Mouse (Mus musculus) lung, embryonic 15.5 days (tissue): ENCODE measurements around the gene Olfr654. TPM values are rescaled to one million over a fixed set of nuclear protein-coding genes. Genes with fewer than 3 reads are reported as not detected.

Source experiments
- ATAC-seq: fragments of 200-750 bp; cut with Nextera tagmentation; 2 replicates; pipeline ENCODE4 v1.8.0; 2017; ENCODE audit warnings: moderate number of reproducible peaks, borderline replicate concordance; ENCODE audit not compliant: low FRiP score, low TSS enrichment; ENCODE audit errors: extremely low read depth
- H3K27ac ChIP-seq: fragments of 300-500 bp; sonication (generic); 2 replicates; pipeline ENCODE4 v1.5.1; 2015; ENCODE audit warnings: moderate library complexity, mild to moderate bottlenecking, inconsistent platforms
- H3K27me3 ChIP-seq: fragments of 300-500 bp; sonication (generic); 2 replicates; pipeline ENCODE4 v1.6.1; 2015; ENCODE audit warnings: inconsistent platforms
- H3K36me3 ChIP-seq: fragments of 300-500 bp; sonication (generic); 2 replicates; pipeline ENCODE4 v1.6.1; 2015; ENCODE audit warnings: inconsistent platforms
- H3K4me1 ChIP-seq: fragments of 300-500 bp; sonication (generic); 2 replicates; pipeline ENCODE4 v1.6.1; 2015; ENCODE audit warnings: inconsistent platforms
- H3K4me2 ChIP-seq: fragments of 300-500 bp; sonication (generic); 2 replicates; pipeline ENCODE4 v1.6.1; 2015; ENCODE audit warnings: inconsistent platforms, mild to moderate bottlenecking, moderate library complexity
- H3K4me3 ChIP-seq: fragments of 300-500 bp; sonication (generic); 2 replicates; pipeline ENCODE4 v1.5.1; 2015; ENCODE audit warnings: mild to moderate bottlenecking, inconsistent platforms
- H3K9ac ChIP-seq: fragments of 300-500 bp; sonication (generic); 2 replicates; pipeline ENCODE4 v1.6.1; 2015; ENCODE audit warnings: inconsistent platforms
- H3K9me3 ChIP-seq: fragments of 300-500 bp; sonication (generic); 2 replicates; pipeline ENCODE4 v1.6.1; 2016; ENCODE audit warnings: inconsistent platforms
- WGBS: fragments of 180-500 bp; shearing (Covaris S2); methylation state at CpG from one replicate; pipeline ENCODE4 v1.1.7; 2015; 5-methylcytosine and 5-hydroxymethylcytosine counted together
- polyA plus RNA-seq: library from polyadenylated mRNA; unstranded; fragments of >200 nt; fragmentation: Nextera tagmentation; extraction: Ambion mirVana; gene quantifications from 2 replicates; pipeline ENCODE4 v1.2.1, GENCODE M21; 2015

Olfr654 gene
- not detected in 2 replicates for polyA plus RNA-seq

DNA sequence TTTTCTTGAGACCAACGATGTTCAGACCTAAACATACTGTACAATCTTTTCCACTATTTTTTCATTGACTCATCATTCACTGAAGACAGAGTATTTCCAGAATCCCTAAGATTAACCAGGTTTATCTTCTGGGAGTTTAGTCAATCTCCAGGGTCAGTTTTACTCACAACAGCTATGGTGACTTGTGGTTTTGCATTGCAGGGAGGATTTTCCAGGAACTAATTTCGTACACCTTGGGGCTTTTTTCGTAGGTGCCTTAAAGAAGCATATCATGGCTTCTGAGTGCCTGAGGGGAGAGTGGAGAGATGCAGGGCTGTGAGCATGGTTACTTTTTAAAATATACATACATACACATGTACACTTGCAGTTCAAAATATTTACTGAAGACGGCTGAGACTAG is at the start of gene Olfr654:
Olfr654 (plus strand) TSS at position 301 of the 400 bp plus-strand sequence.
- no peaks in the 10 kb centered on the region for H3K27me3 ChIP-seq
- no peak within 1 kb of the TSS for H3K4me3 ChIP-seq
- no peaks in the 10 kb centered on the region for H3K4me1 ChIP-seq
- no peak within 1 kb of the TSS for H3K27ac ChIP-seq
- 77% methylated on average over 4 of the region's 4 CpGs for WGBS
- no peaks in the 10 kb centered on the region for H3K36me3 ChIP-seq
- no peaks in the 10 kb centered on the region for H3K9me3 ChIP-seq
- H3K4me2 ChIP-seq, result no peak within 1 kb of the TSS
- no peak within 1 kb of the TSS for H3K9ac ChIP-seq
- no peak for ATAC-seq

DNA sequence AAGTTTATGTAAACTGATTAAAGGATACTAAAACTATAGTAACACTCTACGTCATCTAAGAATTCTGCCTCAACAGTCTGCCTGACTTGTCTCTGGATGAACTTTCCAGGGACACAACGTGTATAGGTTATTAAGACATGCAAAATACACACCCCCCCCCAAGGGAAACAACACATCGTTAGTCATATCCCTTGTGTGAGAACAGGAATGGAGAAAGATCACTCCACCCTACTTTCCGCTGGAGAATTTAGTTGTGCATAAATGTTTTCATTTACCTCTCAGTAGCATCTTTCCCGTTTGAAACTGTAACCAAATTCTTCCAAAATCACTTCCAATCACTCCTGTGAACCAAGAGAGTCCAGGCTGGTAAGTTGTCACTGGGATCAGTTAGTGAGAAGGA is 37.0 kb upstream of the Olfr654 start, which contains the start of gene Olfr651:
Olfr651 (plus strand) TSS at position 301 of the 400 bp plus-strand sequence.
- no peaks in the 10 kb centered on the region for H3K36me3 ChIP-seq
- WGBS, result 59% methylated on average over 5 of the region's 5 CpGs
- no peak within 1 kb of the TSS for H3K4me3 ChIP-seq
- H3K4me2 ChIP-seq, result no peak within 1 kb of the TSS
- no peaks in the 10 kb centered on the region for H3K9me3 ChIP-seq
- no peak within 1 kb of the TSS for H3K9ac ChIP-seq
- H3K4me1 ChIP-seq, result no peaks in the 10 kb centered on the region
- no peak for ATAC-seq
- H3K27ac ChIP-seq, result no peak within 1 kb of the TSS
- no peaks in the 10 kb centered on the region for H3K27me3 ChIP-seq

DNA sequence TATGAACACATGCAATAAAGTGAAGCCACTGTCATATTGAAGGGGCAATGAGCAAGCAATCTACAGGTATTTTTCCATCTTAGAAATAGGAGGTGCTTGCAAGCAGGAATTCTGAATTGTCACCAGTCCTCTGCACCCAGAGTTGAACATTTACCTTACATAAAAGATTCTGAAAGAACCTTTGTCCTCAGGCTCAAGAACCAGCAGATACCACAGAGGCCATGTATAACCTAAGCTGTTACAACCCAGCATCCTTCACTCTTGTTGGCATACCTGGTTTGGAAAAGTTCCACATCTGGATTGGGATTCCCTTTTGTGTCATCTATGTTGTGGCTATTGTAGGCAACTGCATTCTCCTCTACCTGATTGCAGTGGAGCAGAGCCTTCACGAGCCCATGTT is 34.1 kb upstream of the Olfr654 start:
- no peak overlapping the region for H3K4me2 ChIP-seq
- 56% methylated on average over 1 of the region's 1 CpGs for WGBS
- no peak overlapping the region for H3K9ac ChIP-seq
- H3K27ac ChIP-seq, result no peak overlapping the region
- no peak overlapping the region for H3K4me3 ChIP-seq
- no peaks in the 10 kb centered on the region for H3K27me3 ChIP-seq
- no peak for ATAC-seq
- no peaks in the 10 kb centered on the region for H3K4me1 ChIP-seq
- H3K36me3 ChIP-seq, result no peaks in the 10 kb centered on the region
- H3K9me3 ChIP-seq, result no peaks in the 10 kb centered on the region

DNA sequence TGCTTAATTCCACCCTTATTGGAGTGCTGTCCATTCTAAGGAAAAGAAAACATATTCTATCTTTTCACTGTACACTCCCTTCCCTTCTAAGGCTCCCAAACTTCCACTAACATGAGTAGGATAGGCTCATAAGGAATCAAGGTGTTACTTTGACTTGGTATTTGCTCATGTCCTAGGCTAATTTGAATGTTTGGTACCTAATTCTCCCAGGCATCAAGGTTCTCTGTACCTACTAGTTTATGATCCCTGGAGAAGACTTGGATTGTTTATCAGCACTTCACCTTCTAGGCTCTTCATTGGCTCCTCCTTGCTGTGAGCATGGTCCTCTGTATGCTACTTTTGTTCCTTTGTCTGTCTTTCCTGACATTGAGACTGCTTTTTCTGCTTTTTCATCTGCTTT is 26.2 kb upstream of the Olfr654 start, which contains the start of gene Olfr652:
Olfr652 (plus strand) TSS at position 301 of the 400 bp plus-strand sequence.
- Histone ChIP-seq H3K36me3 (no peaks in the 10 kb centered on the region), H3K4me1 (no peaks in the 10 kb centered on the region), H3K27me3 (no peaks in the 10 kb centered on the region), H3K9me3 (no peaks in the 10 kb centered on the region), H3K27ac (no peak within 1 kb of the TSS), H3K4me3 (no peak within 1 kb of the TSS), H3K4me2 (no peak within 1 kb of the TSS), H3K9ac (no peak within 1 kb of the TSS)
- no peak for ATAC-seq

DNA sequence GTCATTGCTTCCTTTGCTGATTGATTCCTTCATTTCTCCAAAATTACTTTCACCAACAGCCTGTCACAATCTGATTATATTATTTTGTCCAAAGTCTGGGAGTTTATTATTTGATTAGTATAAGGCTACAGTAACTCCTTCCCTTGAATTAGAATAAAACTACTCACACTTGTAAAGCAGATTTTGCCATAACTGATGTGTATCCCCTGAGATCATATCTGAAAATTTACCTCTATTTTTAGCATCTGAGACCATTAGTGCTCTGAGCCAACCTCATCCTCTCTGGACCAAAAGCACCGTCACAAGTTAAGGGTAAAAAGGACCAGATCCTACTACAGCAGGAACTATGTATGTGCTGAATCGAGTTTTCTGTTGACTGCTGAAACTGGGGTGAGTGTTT is 9.8 kb upstream of the Olfr654 start, which contains the start of gene Olfr653:
Olfr653 (plus strand) TSS at position 301 of the 400 bp plus-strand sequence.
- WGBS, result 57% methylated on average over 2 of the region's 2 CpGs
- no peaks in the 10 kb centered on the region for H3K36me3 ChIP-seq
- H3K9ac ChIP-seq, result no peak within 1 kb of the TSS
- no peak within 1 kb of the TSS for H3K4me3 ChIP-seq
- no peak within 1 kb of the TSS for H3K4me2 ChIP-seq
- no peaks in the 10 kb centered on the region for H3K27me3 ChIP-seq
- H3K27ac ChIP-seq, result no peak within 1 kb of the TSS
- no peaks in the 10 kb centered on the region for H3K9me3 ChIP-seq
- ATAC-seq, result no peak
- H3K4me1 ChIP-seq, result no peaks in the 10 kb centered on the region

DNA sequence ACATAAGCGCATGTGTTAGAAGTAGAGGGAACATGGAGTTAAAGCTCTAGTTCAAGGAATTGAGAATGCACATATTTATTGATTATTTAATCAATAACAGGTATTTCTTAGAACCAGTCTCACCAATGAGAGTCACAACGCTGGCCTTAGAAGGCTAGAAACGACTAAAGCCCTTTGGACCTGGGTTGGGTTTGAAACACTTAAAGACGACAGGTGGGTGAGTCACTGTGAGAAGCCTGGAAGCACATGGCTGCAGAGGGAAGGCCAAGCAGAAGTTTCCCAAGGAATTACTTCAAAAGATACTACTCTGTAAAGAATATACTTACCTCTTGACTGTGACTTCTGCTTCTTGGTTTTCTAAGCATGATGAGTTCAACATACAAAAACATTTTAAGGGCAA is 6.0 kb upstream of the Olfr654 start:
- H3K27ac ChIP-seq, result no peak overlapping the region
- WGBS, result 88% methylated on average over 4 of the region's 4 CpGs
- H3K4me2 ChIP-seq, result no peak overlapping the region
- H3K36me3 ChIP-seq, result no peaks in the 10 kb centered on the region
- H3K4me3 ChIP-seq, result no peak overlapping the region
- ATAC-seq, result no peak
- no peaks in the 10 kb centered on the region for H3K27me3 ChIP-seq
- no peaks in the 10 kb centered on the region for H3K4me1 ChIP-seq
- H3K9ac ChIP-seq, result no peak overlapping the region
- no peaks in the 10 kb centered on the region for H3K9me3 ChIP-seq

DNA sequence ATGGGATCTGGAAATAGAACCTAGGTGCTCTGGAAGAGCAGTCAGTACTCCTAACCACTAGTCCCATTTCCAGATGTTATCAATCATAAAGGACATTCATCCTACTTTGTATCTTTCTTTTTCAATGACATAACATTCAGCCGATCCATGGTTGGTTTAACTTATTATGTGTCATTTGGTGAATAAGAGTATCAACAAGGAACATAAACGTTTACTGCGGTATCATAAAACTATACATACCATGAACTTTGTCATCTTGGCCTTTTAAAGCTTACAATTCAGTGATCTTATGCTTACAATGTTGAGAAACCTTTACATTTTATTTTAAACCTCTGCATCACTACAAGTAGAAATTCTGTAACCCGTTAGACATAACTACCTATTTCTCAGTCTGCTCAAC is 5.4 kb upstream of the Olfr654 start:
- H3K27ac ChIP-seq, result no peak overlapping the region
- no peaks in the 10 kb centered on the region for H3K9me3 ChIP-seq
- H3K4me2 ChIP-seq, result no peak overlapping the region
- no peak overlapping the region for H3K9ac ChIP-seq
- no peaks in the 10 kb centered on the region for H3K27me3 ChIP-seq
- whole genome bisulfite sequencing, result 69% methylated on average over 4 of the region's 4 CpGs
- no peaks in the 10 kb centered on the region for H3K36me3 ChIP-seq
- no peak overlapping the region for H3K4me3 ChIP-seq
- H3K4me1 ChIP-seq, result no peaks in the 10 kb centered on the region
- no peak for ATAC-seq

DNA sequence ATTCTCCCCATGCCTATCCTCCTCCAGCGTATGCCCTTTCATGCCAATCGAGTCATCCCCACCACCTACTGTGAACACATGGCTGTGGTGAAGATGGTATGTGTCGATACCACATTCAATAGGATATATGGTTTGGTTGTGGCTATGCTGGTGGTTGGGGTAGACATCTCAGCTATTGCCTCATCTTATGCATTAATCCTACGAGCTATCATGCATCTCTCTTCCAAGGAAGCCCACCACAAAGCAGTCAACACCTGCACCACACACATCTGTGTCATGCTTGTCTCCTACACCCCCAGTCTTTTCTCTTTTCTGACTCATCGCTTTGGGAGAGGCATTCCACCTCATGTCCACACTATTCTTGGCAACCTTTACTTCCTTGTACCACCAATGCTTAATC is 1.4 kb downstream of the Olfr654 start:
- Histone ChIP-seq H3K27me3 (no peaks in the 10 kb centered on the region), H3K27ac (no peak overlapping the region), H3K9me3 (no peaks in the 10 kb centered on the region), H3K4me2 (no peak overlapping the region), H3K9ac (no peak overlapping the region), H3K4me3 (no peak overlapping the region), H3K36me3 (no peaks in the 10 kb centered on the region), H3K4me1 (no peaks in the 10 kb centered on the region)
- ATAC-seq, result no peak
- 80% methylated on average over 5 of the region's 5 CpGs for WGBS

DNA sequence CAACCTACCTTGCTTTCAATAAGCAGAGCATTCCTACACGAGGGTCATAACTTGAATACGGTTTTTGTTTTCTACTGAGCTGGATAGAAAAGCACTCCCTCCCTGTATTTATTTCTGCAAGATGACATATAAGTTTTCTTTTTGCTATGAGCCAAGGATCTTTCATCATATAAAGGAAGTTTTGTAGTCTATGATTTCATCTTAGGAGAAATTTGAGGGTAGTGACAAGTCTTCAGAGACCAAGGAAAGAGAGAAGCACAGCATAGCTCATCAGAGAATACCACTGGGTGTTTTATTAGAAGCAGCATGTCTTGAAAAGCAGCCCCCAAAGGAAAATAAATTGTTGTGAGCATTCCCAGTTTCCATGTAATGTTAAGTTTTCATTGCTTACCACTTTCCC is 14.9 kb downstream of the Olfr654 start, which contains the start of gene Olfr655:
Olfr655 (minus strand) TSS at position 101 of the 400 bp plus-strand sequence.
- H3K4me2 ChIP-seq, result no peak within 1 kb of the TSS
- no peak within 1 kb of the TSS for H3K27ac ChIP-seq
- no peak for ATAC-seq
- no peaks in the 10 kb centered on the region for H3K4me1 ChIP-seq
- WGBS, result 80% methylated on average over 2 of the region's 2 CpGs
- H3K27me3 ChIP-seq, result no peaks in the 10 kb centered on the region
- H3K9ac ChIP-seq, result no peak within 1 kb of the TSS
- H3K36me3 ChIP-seq, result no peaks in the 10 kb centered on the region
- H3K9me3 ChIP-seq, result no peaks in the 10 kb centered on the region
- no peak within 1 kb of the TSS for H3K4me3 ChIP-seq

DNA sequence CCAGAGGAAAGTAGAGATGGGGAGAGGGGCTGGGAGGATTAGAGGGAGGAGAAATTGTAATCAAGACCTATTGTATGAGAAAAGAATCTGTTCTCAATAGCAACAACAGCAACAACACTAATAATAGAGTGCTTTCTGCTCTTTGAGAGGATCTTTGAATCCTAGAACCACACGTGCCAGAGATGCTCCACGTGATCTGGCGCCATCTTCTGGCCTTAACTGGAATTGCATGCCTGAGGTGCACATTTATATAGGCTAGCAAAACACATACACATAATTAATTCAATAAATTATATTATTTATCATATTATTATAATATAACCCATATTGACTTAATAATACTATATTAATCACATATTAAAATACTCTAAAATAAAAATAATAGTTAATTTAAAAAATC is 16.3 kb downstream of the Olfr654 start:
- 2% methylated on average over 3 of the region's 3 CpGs for WGBS
- no peaks in the 10 kb centered on the region for H3K4me1 ChIP-seq
- no peak overlapping the region for H3K4me2 ChIP-seq
- H3K9me3 ChIP-seq, result no peaks in the 10 kb centered on the region
- H3K9ac ChIP-seq, result no peak overlapping the region
- H3K4me3 ChIP-seq, result no peak overlapping the region
- ATAC-seq, result no peak
- H3K27ac ChIP-seq, result no peak overlapping the region
- H3K36me3 ChIP-seq, result no peaks in the 10 kb centered on the region
- H3K27me3 ChIP-seq, result no peaks in the 10 kb centered on the region

DNA sequence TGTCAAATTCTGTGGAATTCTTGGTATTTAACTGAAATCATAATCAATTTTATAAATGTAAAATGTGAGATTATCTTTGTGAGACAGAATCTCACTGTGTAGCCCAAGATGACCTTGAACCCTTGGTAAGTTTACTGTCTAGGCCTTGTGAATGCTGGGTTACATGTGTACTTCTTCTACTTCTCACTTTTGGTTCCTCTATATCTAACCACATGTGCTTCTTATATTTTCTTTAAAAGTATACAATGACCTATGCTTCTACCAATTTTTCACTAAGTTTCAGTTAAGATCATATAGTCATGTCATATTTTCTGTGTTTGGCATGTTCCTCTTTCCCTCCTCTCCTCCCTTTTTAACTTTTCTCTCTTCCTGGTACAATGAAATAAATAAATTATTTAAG is 17.9 kb downstream of the Olfr654 start:
- Histone ChIP-seq H3K4me3 (no peak overlapping the region), H3K27ac (no peak overlapping the region), H3K4me1 (no peaks in the 10 kb centered on the region), H3K9ac (no peak overlapping the region), H3K36me3 (no peaks in the 10 kb centered on the region), H3K27me3 (no peaks in the 10 kb centered on the region), H3K9me3 (no peaks in the 10 kb centered on the region), H3K4me2 (no peak overlapping the region)
- ATAC-seq, result no peak

DNA sequence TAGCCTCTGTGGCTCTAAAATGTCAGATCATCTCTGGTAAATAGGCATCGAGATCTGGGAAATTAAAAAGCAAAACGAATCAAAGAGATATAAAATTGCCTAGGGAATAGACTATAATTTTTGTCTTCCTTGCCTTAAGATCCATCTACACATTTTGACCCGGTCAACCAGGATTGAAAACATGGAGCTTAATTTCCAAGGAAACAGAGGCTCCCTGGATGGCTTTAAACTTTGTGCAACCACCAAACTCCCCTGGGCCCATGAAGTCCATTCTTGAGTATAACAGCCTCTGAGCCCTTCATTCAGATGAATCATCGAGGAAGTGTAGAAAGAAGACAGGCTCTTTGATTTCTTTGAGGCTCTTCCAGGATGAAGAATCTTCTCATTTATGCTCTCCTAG is 26.8 kb downstream of the Olfr654 start, which contains the start of gene Olfr656:
Olfr656 (plus strand) TSS at position 301 of the 400 bp plus-strand sequence.
- Histone ChIP-seq H3K27me3 (no peaks in the 10 kb centered on the region), H3K4me1 (no peaks in the 10 kb centered on the region), H3K9ac (no peak within 1 kb of the TSS), H3K4me3 (no peak within 1 kb of the TSS), H3K27ac (no peak within 1 kb of the TSS), H3K4me2 (no peak within 1 kb of the TSS), H3K9me3 (no peaks in the 10 kb centered on the region), H3K36me3 (no peaks in the 10 kb centered on the region)
- 78% methylated on average over 4 of the region's 4 CpGs for WGBS
- ATAC-seq, result no peak

DNA sequence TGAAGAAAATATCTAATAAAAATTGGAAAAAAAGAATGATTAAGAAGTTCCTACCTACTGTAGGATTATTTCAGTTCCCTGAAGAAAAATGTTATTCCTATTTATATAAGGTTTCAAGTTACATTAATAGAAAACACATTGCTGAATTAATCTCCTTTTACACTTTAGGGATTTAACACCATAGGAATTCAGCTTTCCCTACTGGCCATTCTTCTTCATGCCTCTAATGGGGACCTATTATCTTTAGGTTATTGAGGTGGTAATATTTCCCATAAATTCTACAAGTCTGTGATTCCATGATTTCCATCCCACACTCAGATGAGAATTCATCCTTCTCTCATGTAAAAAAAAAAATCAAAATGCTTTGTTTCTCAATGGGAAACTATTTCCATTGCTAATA is 37.7 kb downstream of the Olfr654 start, which contains the start of gene Olfr657:
Olfr657 (plus strand) TSS at position 301 of the 400 bp plus-strand sequence.
- no peak within 1 kb of the TSS for H3K4me2 ChIP-seq
- no peaks in the 10 kb centered on the region for H3K36me3 ChIP-seq
- H3K9me3 ChIP-seq, result no peaks in the 10 kb centered on the region
- no peak within 1 kb of the TSS for H3K4me3 ChIP-seq
- H3K4me1 ChIP-seq, result no peaks in the 10 kb centered on the region
- no peak within 1 kb of the TSS for H3K9ac ChIP-seq
- H3K27ac ChIP-seq, result no peak within 1 kb of the TSS
- no peak for ATAC-seq
- H3K27me3 ChIP-seq, result no peaks in the 10 kb centered on the region
